Comparison of ENCODE assay signal across 8 mouse cellular contexts in genomic region chr5:145234636-145235035, GRCm38 (mm10). TPM values are rescaled to one million over a fixed set of nuclear protein-coding genes. Genes with fewer than 3 reads are reported as not detected.
A peak's percentile ranks its signal among the peaks of the same experiment; 100 is the strongest.
DNase-seq lines count a peak whose midpoint lies in the region; ATAC-seq and TF ChIP-seq lines count a peak whose summit lies in the region.

No protein-coding gene starts in this region.

- no peak overlapping the region for H3K27ac ChIP-seq in lung, embryonic 14.5 days (ENCODE audit: low read depth)

- H3K9me3 ChIP-seq in lung, embryonic 14.5 days (ENCODE audit: low read depth, low read length), result no peaks in the 10 kb centered on the region

- H3K4me2 ChIP-seq in lung, embryonic 14.5 days, result no peak overlapping the region

- intact Hi-C loops in left cerebral cortex, postnatal 14 days (cut with DNase I), result no loop called here
- intact Hi-C loops in gastrocnemius, postnatal 36 days (cut with DNase I), result loop anchor here (5.0 kb wide), 1 partner anchor 48 kb away; the partner anchor contains the start of gene Zscan25

- no peaks in the 10 kb centered on the region for H3K27me3 ChIP-seq in lung, embryonic 14.5 days (ENCODE audit: insufficient read depth, low read length)

- H3K9ac ChIP-seq in lung, embryonic 14.5 days, result no peak overlapping the region

- no peaks in the 10 kb centered on the region for H3K4me1 ChIP-seq in lung, embryonic 14.5 days (ENCODE audit: insufficient read depth)

- ATAC-seq in lung, embryonic 14.5 days (ENCODE audit: insufficient read depth), result no peak

- H3K4me3 ChIP-seq in lung, embryonic 14.5 days (ENCODE audit: low read depth, low read length), result no peak overlapping the region

- H3K36me3 ChIP-seq in lung, embryonic 14.5 days (ENCODE audit: insufficient read depth), result peaks cover 56% of the 10 kb centered on the region

- peak; percentile 19 to 38 for DNase-seq in cerebellum, adult 18-20 months
- no peak for DNase-seq in cerebellum, adult 11-12 months
- peak; percentile 12 to 18 for DNase-seq in left cerebral cortex, adult 18-20 months (ENCODE audit: low spot score in 2 of 2)
- no peak for DNase-seq in left cerebral cortex, postnatal 14 days (ENCODE audit: low spot score in 2 of 2)
- DNase-seq in ZHBTc4 (ENCODE audit: low read depth, low spot score), result peak; percentile 76
- DNase-seq in lung, embryonic 14.5 days, result peak; percentile 44
- DNase-seq in frontal cortex, postnatal 10 days (ENCODE audit: low spot score in 2 of 2), result no peak
- no peak for DNase-seq in gastrocnemius, postnatal 36 days

- peak; percentile 59 for TF ChIP-seq CTCF in lung, embryonic 14.5 days (IDR thresholded peaks at IDR 0.05; ENCODE audit: low read depth)

RNA-seq across cellular contexts. Expression of gene Zfp655, which starts 3.1 kb away (rescaled TPM):
- 10 to 100 TPM; 30.0 to 33.0 TPM for total RNA-seq in left cerebral cortex, adult 18-20 months (2021)
- total RNA-seq in left cerebral cortex, postnatal 14 days (2021), result 10 to 100 TPM; 23.9 to 26.1 TPM
- 34.4 and 37.0 TPM in 2 replicates for polyA plus RNA-seq in lung, embryonic 14.5 days (2014; fragmentation: Nextera tagmentation; extraction: Ambion mirVana)
- 10 to 100 TPM in 1 of 2 experiments, 1 to 10 TPM in 1; 9.2 to 14.6 TPM for total RNA-seq in gastrocnemius, postnatal 36 days (2021)

RNA-seq across cellular contexts. Expression of gene Zkscan5, which starts 30.3 kb away (rescaled TPM):
- total RNA-seq in left cerebral cortex, adult 18-20 months (2021), result 1 to 10 TPM; 9.4 to 9.5 TPM
- 10 to 100 TPM; 11.7 to 12.3 TPM for total RNA-seq in left cerebral cortex, postnatal 14 days (2021)
- 12.9 and 13.4 TPM in 2 replicates for polyA plus RNA-seq in lung, embryonic 14.5 days (2014; fragmentation: Nextera tagmentation; extraction: Ambion mirVana)
- total RNA-seq in gastrocnemius, postnatal 36 days (2021), result 1 to 10 TPM; 5.4 to 7.5 TPM

RNA-seq across cellular contexts. Expression of gene Zkscan14, which starts 33.0 kb away (rescaled TPM):
- total RNA-seq in left cerebral cortex, adult 18-20 months (2021), result 10 to 100 TPM; 11.8 to 15.8 TPM
- total RNA-seq in left cerebral cortex, postnatal 14 days (2021), result 10 to 100 TPM in 1 of 2 experiments, 1 to 10 TPM in 1; 9.2 to 10.4 TPM
- polyA plus RNA-seq in lung, embryonic 14.5 days (2014; fragmentation: Nextera tagmentation; extraction: Ambion mirVana), result 7.0 and 7.5 TPM in 2 replicates
- 10 to 100 TPM in 1 of 2 experiments, 1 to 10 TPM in 1; 8.5 to 13.0 TPM for total RNA-seq in gastrocnemius, postnatal 36 days (2021)

RNA-seq across cellular contexts. Expression of gene Atp5j2, which starts 42.8 kb away (rescaled TPM):
- total RNA-seq in left cerebral cortex, adult 18-20 months (2021), result 100 to 1,000 TPM; 223 to 245 TPM
- total RNA-seq in left cerebral cortex, postnatal 14 days (2021), result 100 to 1,000 TPM; 280 to 283 TPM
- 564 and 578 TPM in 2 replicates for polyA plus RNA-seq in lung, embryonic 14.5 days (2014; fragmentation: Nextera tagmentation; extraction: Ambion mirVana)
- 100 to 1,000 TPM; 691 to 699 TPM for total RNA-seq in gastrocnemius, postnatal 36 days (2021)

RNA-seq across cellular contexts. Expression of gene Zscan25, which starts 45.7 kb away (rescaled TPM):
- 10 to 100 TPM; 19.6 to 22.9 TPM for total RNA-seq in left cerebral cortex, adult 18-20 months (2021)
- 10 to 100 TPM; 17.2 to 18.1 TPM for total RNA-seq in left cerebral cortex, postnatal 14 days (2021)
- polyA plus RNA-seq in lung, embryonic 14.5 days (2014; fragmentation: Nextera tagmentation; extraction: Ambion mirVana), result 0.36 and 0.57 TPM in 2 replicates
- total RNA-seq in gastrocnemius, postnatal 36 days (2021), result 1 to 10 TPM; 6.6 to 9.3 TPM

Comparison
In these comparisons a context has a peak if more than half of its experiments do, and no peak if none do; other contexts are left out.
1. DNase-seq: peak in cerebellum, adult 18-20 months (2 of 2), left cerebral cortex, adult 18-20 months (2 of 2), ZHBTc4 (single experiment) and lung, embryonic 14.5 days (single experiment); none in cerebellum, adult 11-12 months (single experiment), left cerebral cortex, postnatal 14 days (0 of 2), frontal cortex, postnatal 10 days (0 of 2) and gastrocnemius, postnatal 36 days (0 of 2).